Mouse (Mus musculus): ENCODE data around the gene Gps2.
A peak's percentile ranks its signal among the peaks of the same experiment; 100 is the strongest.

The Gps2 gene

GRCm38 (mm10) chr11:69913554-69914371 is at the start of gene Gps2:
TSS of gene Gps2 (plus strand) at chr11:69913888.
- DNase-seq (ENCODE audit: low spot score in 2 of 2): peak; percentile 89 to 92

GRCm38 (mm10) chr11:69864138-69864860 is 49.4 kb upstream of the Gps2 start:
- no peak for DNase-seq (ENCODE audit: low spot score in 2 of 2)

GRCm38 (mm10) chr11:69865561-69865960 is 48.1 kb upstream of the Gps2 start:
- no peak for DNase-seq (ENCODE audit: low spot score in 2 of 2)

- DNase-seq (ENCODE audit: low spot score in 2 of 2): no peak
Observed at GRCm38 (mm10) chr11:69867335-69867734, 46.4 kb upstream of the Gps2 start.

- no peak for DNase-seq (ENCODE audit: low spot score in 2 of 2)
Observed at GRCm38 (mm10) chr11:69870289-69871069, 43.2 kb upstream of the Gps2 start.

GRCm38 (mm10) chr11:69871822-69872221 is 41.9 kb upstream of the Gps2 start:
- DNase-seq (ENCODE audit: low spot score in 2 of 2): no peak

- no peak for DNase-seq (ENCODE audit: low spot score in 2 of 2)
Observed at GRCm38 (mm10) chr11:69872451-69872850, 41.2 kb upstream of the Gps2 start.

- no peak for DNase-seq (ENCODE audit: low spot score in 2 of 2)
Observed at GRCm38 (mm10) chr11:69876186-69876585, 37.5 kb upstream of the Gps2 start.

- DNase-seq (ENCODE audit: low spot score in 2 of 2): peak; percentile 77 to 84
Observed at GRCm38 (mm10) chr11:69876867-69877266, 36.8 kb upstream of the Gps2 start.

GRCm38 (mm10) chr11:69877878-69878277 is 35.8 kb upstream of the Gps2 start, which contains the start of gene Tmem95:
TSS of gene Tmem95 (minus strand) at chr11:69878018.
- no peak for DNase-seq (ENCODE audit: low spot score in 2 of 2)

- DNase-seq (ENCODE audit: low spot score in 2 of 2): peak; percentile 46 to 48
Observed at GRCm38 (mm10) chr11:69878399-69878798, 35.3 kb upstream of the Gps2 start.

GRCm38 (mm10) chr11:69878952-69879351 is 34.7 kb upstream of the Gps2 start:
- DNase-seq (ENCODE audit: low spot score in 2 of 2): no peak

- no peak for DNase-seq (ENCODE audit: low spot score in 2 of 2)
Observed at GRCm38 (mm10) chr11:69879711-69880110, 34.0 kb upstream of the Gps2 start.

GRCm38 (mm10) chr11:69880506-69880852 is 33.2 kb upstream of the Gps2 start:
- no peak for DNase-seq (ENCODE audit: low spot score in 2 of 2)

- DNase-seq (ENCODE audit: low spot score in 2 of 2): peak; percentile 92 to 95
Observed at GRCm38 (mm10) chr11:69880853-69881603, 32.7 kb upstream of the Gps2 start, which contains the start of gene Kctd11. TSS of gene Kctd11 (minus strand) at chr11:69881406.

GRCm38 (mm10) chr11:69881787-69882670 is 31.7 kb upstream of the Gps2 start:
- no peak for DNase-seq (ENCODE audit: low spot score in 2 of 2)

- DNase-seq (ENCODE audit: low spot score in 2 of 2): no peak
Observed at GRCm38 (mm10) chr11:69883066-69883465, 30.6 kb upstream of the Gps2 start.

- no peak for DNase-seq (ENCODE audit: low spot score in 2 of 2)
Observed at GRCm38 (mm10) chr11:69883527-69884151, 30.0 kb upstream of the Gps2 start.

GRCm38 (mm10) chr11:69884240-69884639 is 29.4 kb upstream of the Gps2 start:
- no peak for DNase-seq (ENCODE audit: low spot score in 2 of 2)

- no peak for DNase-seq (ENCODE audit: low spot score in 2 of 2)
Observed at GRCm38 (mm10) chr11:69884663-69885062, 29.0 kb upstream of the Gps2 start.
